Mouse (Mus musculus) MEL (cell line): Measurements from ENCODE around the gene Agbl2. TPM values are rescaled to one million over a fixed set of nuclear protein-coding genes. Genes with fewer than 3 reads are reported as not detected.
A peak's percentile ranks its signal among the peaks of the same experiment; 100 is the strongest.

Experiments used
- DNase-seq: peaks from one replicate; pipeline ENCODE4 v3.0.0; 2011; ENCODE audit warnings: low read depth, low spot score
- H3K27ac ChIP-seq: 2 replicates; pipeline ENCODE4 v1.5.1; 2012; ENCODE audit warnings: low read depth, mild to moderate bottlenecking, control low read depth, low read length, moderate library complexity; ENCODE audit not compliant: control insufficient read depth
- H3K27me3 ChIP-seq, 2 experiments: fragments of 150-350 bp in 1 of 2; sonication (generic) in 1 of 2; 2 replicates each; pipeline ENCODE4 v1.6.1; 2012; ENCODE audit warnings: low read length in 2 of 2, mild to moderate bottlenecking in 2 of 2, improper control_type of control experiment in 1 of 2, moderate library complexity in 1 of 2; ENCODE audit not compliant: insufficient read depth in 2 of 2, control insufficient read depth in 1 of 2
- H3K36me3 ChIP-seq, 2 experiments: 2 replicates each; pipeline ENCODE4 v1.6.1; 2012 to 2014; ENCODE audit warnings: low read length in 2 of 2, improper control_type of control experiment in 1 of 2, inconsistent platforms in 1 of 2, mild to moderate bottlenecking in 1 of 2; ENCODE audit not compliant: insufficient read depth in 2 of 2, control insufficient read depth in 1 of 2
- H3K4me1 ChIP-seq, 2 experiments: fragments of 150-350 bp in 1 of 2; sonication (generic) in 1 of 2; 2 replicates each; pipeline ENCODE4 v1.6.1; 2012; ENCODE audit warnings: low read length in 2 of 2, improper control_type of control experiment in 1 of 2, mild to moderate bottlenecking in 1 of 2; ENCODE audit not compliant: insufficient read depth in 2 of 2, control insufficient read depth in 1 of 2
- H3K4me3 ChIP-seq, 2 experiments: fragments of 150-350 bp in 1 of 2; sonication (generic) in 1 of 2; 2 replicates each; pipeline ENCODE4 v1.5.1; 2012; ENCODE audit warnings: low read depth in 2 of 2, low read length in 2 of 2, mild to moderate bottlenecking in 2 of 2, moderate library complexity in 2 of 2, control low read depth in 1 of 2, improper control_type of control experiment in 1 of 2; ENCODE audit not compliant: control insufficient read depth in 1 of 2, insufficient read depth in 1 of 2
- H3K79me2 ChIP-seq: 2 replicates; pipeline ENCODE4 v1.6.1; 2012; ENCODE audit warnings: mild to moderate bottlenecking, low read length, moderate library complexity; ENCODE audit not compliant: control insufficient read depth, poor library complexity, insufficient read depth
- H3K9ac ChIP-seq: 2 replicates; pipeline ENCODE4 v1.6.1; 2012; ENCODE audit warnings: low read depth, mild to moderate bottlenecking, control low read depth, low read length, moderate library complexity; ENCODE audit not compliant: control insufficient read depth, poor library complexity, severe bottlenecking
- H3K9me3 ChIP-seq: fragments of 150-350 bp; sonication (generic); replicated peaks from 2 replicates; pipeline ENCODE4 v1.6.1; 2012; ENCODE audit warnings: mild to moderate bottlenecking, low read length, improper control_type of control experiment, moderate library complexity; ENCODE audit not compliant: insufficient read depth
- BHLHE40 ChIP-seq: IDR thresholded peaks from 2 replicates; pipeline ENCODE4 v1.6.1; 2012; ENCODE audit warnings: low read depth, mild to moderate bottlenecking, inconsistent platforms, low read length, improper control_type of control experiment, borderline replicate concordance
- CHD1 ChIP-seq: IDR thresholded peaks from 2 replicates; pipeline ENCODE4 v1.6.1; 2012; ENCODE audit warnings: low read depth, mild to moderate bottlenecking, inconsistent platforms, low read length, improper control_type of control experiment
- CHD2 ChIP-seq: IDR thresholded peaks from 2 replicates; pipeline ENCODE4 v1.6.1; 2011; ENCODE audit warnings: low read length, improper control_type of control experiment
- CTCF ChIP-seq, 3 experiments: IDR thresholded peaks in 2 of 3; conservative IDR thresholded peaks in 1 of 3; 2 replicates each; pipeline ENCODE4 v1.5.1; 2011 to 2012; ENCODE audit warnings: low read length in 3 of 3, low read depth in 2 of 3, mild to moderate bottlenecking in 2 of 3, improper control_type of control experiment in 1 of 3, inconsistent platforms in 1 of 3, mixed read lengths in 1 of 3, moderate library complexity in 1 of 3; ENCODE audit not compliant: control insufficient read depth in 1 of 3, insufficient read depth in 1 of 3, poor library complexity in 1 of 3, severe bottlenecking in 1 of 3
- E2F4 ChIP-seq: IDR thresholded peaks from 2 replicates; pipeline ENCODE4 v1.6.1; 2011; ENCODE audit warnings: low read depth, low read length, improper control_type of control experiment, borderline replicate concordance
- EP300 ChIP-seq, 2 experiments: IDR thresholded peaks; 2 replicates each; pipeline ENCODE4 v1.6.1; 2011; ENCODE audit warnings: improper control_type of control experiment in 2 of 2, low read length in 2 of 2, low read depth in 1 of 2, mild to moderate bottlenecking in 1 of 2
- ETS1 ChIP-seq: IDR thresholded peaks from 2 replicates; pipeline ENCODE4 v1.6.1; 2012; ENCODE audit warnings: low read depth, mild to moderate bottlenecking, inconsistent platforms, low read length, improper control_type of control experiment, moderate library complexity
- GABPA ChIP-seq: IDR thresholded peaks from 2 replicates; pipeline ENCODE4 v1.6.1; 2012; ENCODE audit warnings: low read depth, mild to moderate bottlenecking, inconsistent platforms, low read length, improper control_type of control experiment, moderate library complexity
- MAFK ChIP-seq: IDR thresholded peaks from 2 replicates; pipeline ENCODE4 v1.6.1; 2011; ENCODE audit warnings: low read depth, mild to moderate bottlenecking, low read length, improper control_type of control experiment, borderline replicate concordance
- MAX ChIP-seq: IDR thresholded peaks from 2 replicates; pipeline ENCODE4 v1.6.1; 2011; ENCODE audit warnings: low read length, improper control_type of control experiment
- MAZ ChIP-seq: IDR thresholded peaks from 2 replicates; pipeline ENCODE4 v1.6.1; 2012; ENCODE audit warnings: low read depth, mild to moderate bottlenecking, inconsistent platforms, low read length, improper control_type of control experiment
- MXI1 ChIP-seq: IDR thresholded peaks from 2 replicates; pipeline ENCODE4 v1.6.1; 2011; ENCODE audit warnings: mild to moderate bottlenecking, low read depth, low read length, improper control_type of control experiment
- MYC ChIP-seq: IDR thresholded peaks from 2 replicates; pipeline ENCODE4 v1.6.1; 2011; ENCODE audit warnings: low read depth, mild to moderate bottlenecking, low read length, improper control_type of control experiment, moderate library complexity
- NRF1 ChIP-seq: IDR thresholded peaks from 2 replicates; pipeline ENCODE4 v1.6.1; 2014; ENCODE audit warnings: low read depth, mild to moderate bottlenecking, inconsistent platforms, low read length, improper control_type of control experiment, moderate library complexity; ENCODE audit not compliant: poor library complexity, insufficient read depth, severe bottlenecking
- POLR2AphosphoS2 ChIP-seq: IDR thresholded peaks from 2 replicates; pipeline ENCODE4 v1.6.1; 2011; ENCODE audit warnings: low read length, improper control_type of control experiment
- RCOR1 ChIP-seq: IDR thresholded peaks from 2 replicates; pipeline ENCODE4 v1.6.1; 2012; ENCODE audit warnings: low read depth, mild to moderate bottlenecking, inconsistent platforms, low read length, improper control_type of control experiment
- TAL1 ChIP-seq: IDR thresholded peaks from 2 replicates; pipeline ENCODE4 v1.6.1; 2012; ENCODE audit warnings: mild to moderate bottlenecking, inconsistent platforms, low read length, moderate library complexity, mixed read lengths
- USF2 ChIP-seq, 2 experiments: IDR thresholded peaks; 2 replicates each; pipeline ENCODE4 v1.6.1; 2011 to 2012; ENCODE audit warnings: improper control_type of control experiment in 2 of 2, low read length in 2 of 2, borderline replicate concordance in 1 of 2, inconsistent platforms in 1 of 2, low read depth in 1 of 2, mild to moderate bottlenecking in 1 of 2; ENCODE audit not compliant: insufficient read depth in 1 of 2
- ZC3H11A ChIP-seq: IDR thresholded peaks from 2 replicates; pipeline ENCODE4 v1.6.1; 2012; ENCODE audit warnings: low read depth, mild to moderate bottlenecking, inconsistent platforms, low read length, improper control_type of control experiment
- ZKSCAN1 ChIP-seq: IDR thresholded peaks from 2 replicates; pipeline ENCODE4 v1.6.1; 2012; ENCODE audit warnings: low read depth, mild to moderate bottlenecking, inconsistent platforms, low read length, improper control_type of control experiment, moderate library complexity
- ZNF384 ChIP-seq: IDR thresholded peaks from 2 replicates; pipeline ENCODE4 v1.6.1; 2012; ENCODE audit warnings: low read depth, mild to moderate bottlenecking, inconsistent platforms, low read length, improper control_type of control experiment
- polyA plus RNA-seq, 2 experiments: library from polyadenylated mRNA; stranded (reverse) in 1 of 2; unstranded in 1 of 2; fragments of >175 nt in 1 of 2; fragments of >200 nt in 1 of 2; gene quantifications; 2 replicates each; pipeline versions ENCODE4 v1.2.1 to v1.2.4; 2012; ENCODE audit warnings: low replicate concordance in 2 of 2, low read depth in 1 of 2; ENCODE audit not compliant: insufficient read length in 2 of 2, insufficient read depth in 1 of 2, missing spikeins in 1 of 2
- total RNA-seq: library from RNA; depleted of rRNA; stranded (reverse); fragments of 300-350 nt; gene quantifications from 2 replicates; pipeline ENCODE4 v1.2.3, GENCODE M21; 2012

Agbl2 gene
- total and polyA plus RNA-seq, 3 experiments, result not detected

DNA sequence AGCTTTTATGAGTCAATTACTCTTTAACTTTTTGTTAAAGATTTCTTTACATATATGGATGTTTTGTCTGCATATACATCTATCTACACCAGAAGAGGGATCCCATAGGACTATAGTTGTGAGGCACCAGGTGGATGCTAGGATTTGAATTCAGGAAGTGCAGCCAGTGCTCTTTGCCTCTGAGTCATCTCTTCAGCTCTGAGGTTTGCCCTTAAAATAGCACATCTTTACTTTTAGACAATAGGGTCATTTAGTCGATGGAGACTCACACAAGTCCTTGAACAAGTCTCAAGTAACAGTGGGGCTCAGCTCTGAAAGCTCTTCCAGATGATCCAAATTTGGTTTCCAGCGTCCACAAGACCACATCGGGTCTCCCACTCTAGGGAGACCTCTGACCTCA is 1.2 kb upstream of the Agbl2 start:
- Histone ChIP-seq H3K27me3 (no peaks in the 10 kb centered on the region), H3K27ac (no peak overlapping the region), H3K9me3 (no peaks in the 10 kb centered on the region), H3K79me2 (no peaks in the 10 kb centered on the region), H3K4me3 (no peak overlapping the region), H3K9ac (no peak overlapping the region)
- DNase-seq, result peak; percentile 30
- no peak for TF ChIP-seq MYC
- no peak for TF ChIP-seq BHLHE40
- no peak for TF ChIP-seq MAX
- no peak for TF ChIP-seq RCOR1
- no peak for TF ChIP-seq ETS1
- no peak for TF ChIP-seq CHD2
- no peak for TF ChIP-seq MAFK
- no peak for TF ChIP-seq TAL1
- TF ChIP-seq ZC3H11A, result no peak
- TF ChIP-seq E2F4, result no peak
- no peak for TF ChIP-seq ZKSCAN1
- no peak for TF ChIP-seq CHD1
- no peak for TF ChIP-seq EP300 (IDR thresholded peaks at IDR 0.05; ENCODE audit: low read depth in 1 of 2, low read length in 2 of 2)
- no peak for TF ChIP-seq MAZ
- TF ChIP-seq USF2 (IDR thresholded peaks at IDR 0.05; ENCODE audit: borderline replicate concordance in 1 of 2, insufficient read depth in 1 of 2, low read depth in 1 of 2, low read length in 2 of 2), result no peak
- no peak for TF ChIP-seq NRF1
- no peak for TF ChIP-seq GABPA
- no peak for TF ChIP-seq ZNF384
- TF ChIP-seq CTCF (IDR thresholded peaks at IDR 0.05 in 2 of 3, conservative IDR thresholded peaks at IDR 0.05 in 1 of 3; ENCODE audit: control insufficient read depth in 1 of 3, insufficient read depth in 1 of 3, low read depth in 2 of 3, low read length in 3 of 3, poor library complexity in 1 of 3, severe bottlenecking in 1 of 3), result no peak
- TF ChIP-seq, all 39 proteins: peak for 0
- peaks cover 0 to 3% of the 10 kb centered on the region in 2 experiments; a peak in 1 of 4 replicates for H3K4me1 ChIP-seq
- peaks cover 10 to 31% of the 10 kb centered on the region in 2 experiments for H3K36me3 ChIP-seq

DNA sequence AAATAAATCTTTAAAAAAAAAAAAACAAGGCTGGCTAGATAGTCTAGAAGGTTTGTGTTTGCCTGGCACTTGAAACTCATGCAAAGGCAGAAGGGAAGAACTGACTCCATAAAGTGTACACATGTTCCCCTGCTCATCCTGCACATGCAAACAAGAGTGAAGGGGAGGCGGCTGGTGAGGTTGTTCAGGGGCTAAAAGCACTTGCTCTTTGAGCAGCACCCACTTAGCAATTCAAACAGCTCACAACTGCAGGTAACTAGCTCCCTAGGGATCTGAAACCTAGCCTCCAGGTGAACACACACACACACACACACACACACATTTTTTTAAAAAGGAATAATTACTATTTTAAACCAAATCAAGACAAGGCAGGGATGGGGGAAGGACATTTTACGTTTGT is 589 bp upstream of the Agbl2 start:
- peaks cover 0 to 3% of the 10 kb centered on the region in 2 experiments; a peak in 1 of 4 replicates for H3K4me1 ChIP-seq
- no peak for DNase-seq
- no peak overlapping the region for H3K27ac ChIP-seq
- no peaks in the 10 kb centered on the region for H3K79me2 ChIP-seq
- H3K36me3 ChIP-seq, result peaks cover 10 to 27% of the 10 kb centered on the region in 2 experiments
- TF ChIP-seq POLR2AphosphoS2, result peak; percentile 65; the same call in 1 of the 2 replicates
- no peak for TF ChIP-seq MXI1
- no peak overlapping the region for H3K4me3 ChIP-seq
- H3K9ac ChIP-seq, result no peak overlapping the region
- no peaks in the 10 kb centered on the region for H3K9me3 ChIP-seq
- H3K27me3 ChIP-seq, result no peaks in the 10 kb centered on the region
